Mouse (Mus musculus) cerebellum, adult 2 months (tissue): ENCODE results near the gene Madd.

ENCODE experiments used
- CTCF ChIP-seq: fragments of 200-500 bp; IDR thresholded peaks from 2 replicates; pipeline ENCODE4 v1.5.1; 2011; ENCODE audit warnings: low read depth, mild to moderate bottlenecking, control low read depth, low read length, moderate library complexity, borderline replicate concordance; ENCODE audit not compliant: insufficient read depth
- POLR2A ChIP-seq: fragments of 200-500 bp; IDR thresholded peaks from 2 replicates; pipeline ENCODE4 v1.6.1; 2011; ENCODE audit warnings: low read length, control low read depth, borderline replicate concordance; ENCODE audit not compliant: insufficient read depth

GRCm38 (mm10) chr2:91143401-91143800, 40.2 kb downstream of the Madd start:
- no peak for TF ChIP-seq CTCF
- TF ChIP-seq POLR2A = no peak
